Mouse (Mus musculus) small intestine, adult 2 months (tissue): ENCODE results near the gene Tes. TPM values are rescaled to one million over a fixed set of nuclear protein-coding genes. Genes with fewer than 3 reads are reported as not detected.

ENCODE experiments used
- H3K27ac ChIP-seq: fragments of 200-500 bp; 2 replicates; pipeline ENCODE4 v1.5.1; 2012; ENCODE audit warnings: low read depth, low read length, control low read depth, inconsistent platforms; ENCODE audit not compliant: insufficient read depth
- H3K27me3 ChIP-seq: fragments of 200-500 bp; 2 replicates; pipeline ENCODE4 v1.6.1; 2012; ENCODE audit warnings: mild to moderate bottlenecking, moderate library complexity, low read length, inconsistent platforms; ENCODE audit not compliant: control insufficient read depth, insufficient read depth
- H3K36me3 ChIP-seq: fragments of 200-500 bp; 2 replicates; pipeline ENCODE4 v1.6.1; 2012; ENCODE audit warnings: mild to moderate bottlenecking, low read length, control low read depth, inconsistent platforms; ENCODE audit not compliant: control insufficient read depth, insufficient read depth
- H3K4me1 ChIP-seq: fragments of 200-500 bp; 2 replicates; pipeline ENCODE4 v1.6.1; 2012; ENCODE audit warnings: low read length, inconsistent platforms, mixed read lengths; ENCODE audit not compliant: control insufficient read depth, insufficient read depth, insufficient read length
- H3K4me3 ChIP-seq: fragments of 200-500 bp; 2 replicates; pipeline ENCODE4 v1.5.1; 2012; ENCODE audit warnings: low read depth, mild to moderate bottlenecking, control low read depth, inconsistent platforms, low read length, moderate library complexity
- CTCF ChIP-seq: fragments of 200-500 bp; IDR thresholded peaks from 2 replicates; pipeline ENCODE4 v1.5.1; 2012; ENCODE audit warnings: low read depth, mild to moderate bottlenecking, control low read depth, inconsistent platforms, low read length, moderate library complexity, mixed read lengths; ENCODE audit not compliant: insufficient replicate concordance, insufficient read length; ENCODE audit errors: extremely low read depth
- POLR2A ChIP-seq: fragments of 200-500 bp; IDR thresholded peaks from 2 replicates; pipeline ENCODE4 v1.6.1; 2012; ENCODE audit warnings: low read depth, mild to moderate bottlenecking, control low read depth, inconsistent platforms, low read length, moderate library complexity
- WGBS: fragments of 180-500 bp; shearing (Covaris S2); methylation state at CpG from one replicate; pipeline ENCODE4 v1.1.7; 2018; 5-methylcytosine and 5-hydroxymethylcytosine counted together
- polyA plus RNA-seq: library from polyadenylated mRNA; depleted of rRNA; stranded (reverse); fragments of >200 nt; gene quantifications from 2 replicates; pipeline ENCODE4 v1.2.3, GENCODE M21; 2012; rRNA removed

The Tes gene
- polyA plus RNA-seq, 1 experiment, result 107 TPM

GRCm38 (mm10) chr6:17115046-17115790, 50.3 kb downstream of the Tes start:
- Histone ChIP-seq H3K27me3 (no peaks in the 10 kb centered on the region), H3K4me3 (no peak overlapping the region), H3K4me1 (0 out of 2 replicates have a peak, but pooled peaks cover 2% of the 10 kb centered on the region), H3K36me3 (no peaks in the 10 kb centered on the region), H3K27ac (peak overlapping the region; percentile 1; the same call in 1 of the 2 replicates)
- 54% methylated on average over 2 of the region's 2 CpGs for WGBS
- TF ChIP-seq CTCF, result no peak

- peak overlapping the region; percentile 45; the same call in 1 of the 2 replicates for H3K27ac ChIP-seq
- 70% methylated on average over 7 of the region's 7 CpGs for WGBS
- H3K36me3 ChIP-seq, result no peaks in the 10 kb centered on the region
- H3K27me3 ChIP-seq, result no peaks in the 10 kb centered on the region
- H3K4me1 ChIP-seq, result 0 out of 2 replicates have a peak, but pooled peaks cover 2% of the 10 kb centered on the region
- H3K4me3 ChIP-seq, result no peak overlapping the region
- TF ChIP-seq CTCF, result no peak
- TF ChIP-seq POLR2A, result no peak
These were observed 54.7 kb downstream of the Tes start for GRCm38 (mm10) chr6:17119521-17120232.

GRCm38 (mm10) chr6:17140021-17140420, 75.1 kb downstream of the Tes start:
- H3K27ac ChIP-seq, result no peak overlapping the region
- H3K4me1 ChIP-seq, result no peaks in the 10 kb centered on the region
- H3K4me3 ChIP-seq, result no peak overlapping the region
- no peak for TF ChIP-seq POLR2A
- TF ChIP-seq CTCF, result no peak
- H3K27me3 ChIP-seq, result no peaks in the 10 kb centered on the region
- 45% methylated on average over 2 of the region's 2 CpGs for WGBS
- H3K36me3 ChIP-seq, result no peaks in the 10 kb centered on the region

DNA sequence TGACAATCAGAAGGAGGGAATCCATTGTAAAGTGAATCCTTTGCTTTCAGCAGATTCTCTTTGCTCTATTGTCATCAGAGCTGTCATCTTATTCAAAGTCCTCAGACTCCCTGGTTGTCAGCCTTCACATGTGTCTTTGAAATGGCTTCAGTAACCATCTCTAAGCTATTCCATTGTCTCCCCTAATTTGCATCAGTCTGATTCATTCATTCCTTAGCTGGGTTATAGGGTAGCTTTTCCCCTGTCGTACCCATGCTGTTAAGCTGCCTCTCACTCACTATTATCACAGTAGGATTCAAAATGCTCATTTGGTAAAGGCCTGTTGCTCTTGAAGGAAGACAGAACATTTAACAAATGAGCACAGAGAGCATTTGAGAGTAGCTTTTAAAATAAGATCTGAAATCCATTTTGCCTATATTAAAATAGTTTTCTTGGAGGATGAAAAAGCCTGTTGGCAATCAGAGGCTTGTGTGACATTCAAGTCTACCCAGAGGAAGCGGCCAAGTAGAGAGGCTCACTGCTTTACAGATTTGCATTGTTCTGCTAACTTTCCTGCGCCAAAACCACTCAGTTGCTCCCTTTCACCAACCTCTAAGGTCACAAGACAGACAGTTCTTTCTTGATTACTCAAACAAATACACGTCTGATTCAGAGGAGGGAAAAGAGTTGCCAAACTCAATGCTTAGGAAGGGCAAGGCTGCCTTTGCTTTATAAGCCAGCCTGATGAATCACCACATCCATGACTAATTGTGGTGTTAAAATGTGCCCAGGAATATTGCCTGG, 77.8 kb downstream of the Tes start:
- Histone ChIP-seq H3K36me3 (no peaks in the 10 kb centered on the region), H3K4me3 (no peak overlapping the region), H3K4me1 (no peaks in the 10 kb centered on the region), H3K27ac (no peak overlapping the region; the same call in 1 of the 2 replicates), H3K27me3 (no peaks in the 10 kb centered on the region)
- WGBS, result 58% methylated on average over 4 of the region's 4 CpGs
- TF ChIP-seq CTCF (no peak), POLR2A (no peak)

DNA sequence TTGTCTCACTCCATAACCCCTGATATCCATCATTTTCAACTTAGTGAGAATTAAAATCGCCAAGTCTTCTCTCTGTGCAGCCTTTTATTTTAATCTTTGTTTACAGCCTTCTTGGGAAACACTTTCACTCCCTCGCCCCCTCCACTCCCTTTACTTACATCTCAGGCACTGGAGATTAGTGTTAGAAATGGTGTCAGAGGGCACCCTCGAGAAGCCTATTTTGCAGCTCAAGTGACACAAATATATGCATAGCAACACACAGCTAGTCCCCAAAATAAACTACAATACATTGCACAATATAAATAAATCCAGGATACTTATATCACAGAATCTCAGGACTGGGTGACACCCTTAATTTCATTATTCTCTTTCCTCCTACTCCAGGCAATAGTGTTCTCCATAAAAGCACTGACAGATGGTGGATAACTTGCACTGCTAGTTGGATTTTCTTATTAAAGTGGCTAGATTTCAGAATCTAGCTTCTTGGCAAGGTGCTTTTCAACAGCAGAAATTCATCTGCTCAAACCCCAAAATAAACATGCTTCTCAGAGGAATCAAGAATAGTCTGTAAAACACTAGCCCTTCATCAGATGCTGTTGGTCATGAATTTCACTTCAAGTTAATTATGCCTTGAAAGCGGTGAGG, 86.2 kb downstream of the Tes start:
- WGBS, result 67% methylated on average over 4 of the region's 4 CpGs
- no peaks in the 10 kb centered on the region for H3K27me3 ChIP-seq
- TF ChIP-seq POLR2A, result no peak
- TF ChIP-seq CTCF, result no peak

GRCm38 (mm10) chr6:17152551-17152950, 87.6 kb downstream of the Tes start:
- H3K4me3 ChIP-seq, result no peak overlapping the region
- H3K27ac ChIP-seq, result no peak overlapping the region
- WGBS, result 52% methylated on average over 3 of the region's 3 CpGs
- H3K27me3 ChIP-seq, result no peaks in the 10 kb centered on the region
- TF ChIP-seq POLR2A (no peak), CTCF (no peak)
- no peaks in the 10 kb centered on the region for H3K4me1 ChIP-seq
- H3K36me3 ChIP-seq, result no peaks in the 10 kb centered on the region

More for the DNA sequence above, 86.2 kb downstream of the Tes start:
- no peak overlapping the region for H3K4me3 ChIP-seq
- H3K4me1 ChIP-seq, result no peaks in the 10 kb centered on the region
- H3K27ac ChIP-seq, result no peak overlapping the region
- no peaks in the 10 kb centered on the region for H3K36me3 ChIP-seq

Other genes with a start within 250 kb of the Tes start
- 0.13 and 0.24 TPM in 2 replicates for gene Tfec, start 166.7 kb upstream of the Tes start, polyA plus RNA-seq
- gene Cav2, start 216.0 kb downstream of the Tes start, polyA plus RNA-seq, result 6.9 and 7.0 TPM in 2 replicates
- 68.9 and 95.8 TPM in 2 replicates for gene Cav1, start 241.2 kb downstream of the Tes start, polyA plus RNA-seq